Mouse (Mus musculus) spleen, adult 10 weeks (tissue): ENCODE measurements around the gene Bnc2. TPM values are rescaled to one million over a fixed set of nuclear protein-coding genes. Genes with fewer than 3 reads are reported as not detected.

Experiments
- polyA plus RNA-seq: library from polyadenylated mRNA; stranded (reverse); fragments of 350-450 nt; fragmentation: Illumina TruSeq; extraction: RNeasy Lipid Tissue Mini Kit (QIAGEN cat#74804); gene quantifications from one replicate; pipeline ENCODE4 v1.2.3, GENCODE M21; 2015; ENCODE audit warnings: low replicate concordance; ENCODE audit not compliant: insufficient read depth

Bnc2 gene
- 0.68 TPM for polyA plus RNA-seq

GRCm38 (mm10) chr4:84675171-84675973 is at the start of gene Bnc2:
Gene Bnc2, minus strand, starts transcription at chr4:84675275.

Other genes starting within 250 kb of the Bnc2 start
- gene Cntln, start 209.0 kb upstream of the Bnc2 start, polyA plus RNA-seq, result 8.3 TPM